Mouse (Mus musculus) testis, postnatal 14 days (tissue): ENCODE measurements around the gene Gm6793.

Experiments
- DNase-seq: peaks from one replicate; pipeline ENCODE4 v3.0.0; 2021; ENCODE audit warnings: low spot score

The Gm6793 gene

DNA sequence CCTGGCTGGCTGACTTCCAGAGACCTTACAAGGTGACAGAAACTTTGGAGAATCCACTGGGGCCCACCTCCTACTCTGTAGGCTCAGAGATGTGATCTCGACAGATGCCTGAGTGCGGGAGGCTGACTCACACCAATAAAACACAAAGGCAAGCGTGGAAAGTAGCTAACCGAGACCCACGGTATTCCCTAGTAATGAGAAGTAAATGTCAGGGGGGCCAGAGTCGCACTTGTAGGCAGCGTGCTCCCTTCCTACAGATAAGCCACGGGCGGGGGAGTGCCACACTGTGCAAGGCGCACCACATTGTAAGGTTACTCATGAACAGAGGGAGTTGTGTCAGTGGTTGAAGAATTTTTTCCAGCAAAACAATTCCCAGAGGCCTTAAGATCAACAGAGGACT, 30.3 kb downstream of the Gm6793 start:
- peak; percentile 66 for DNase-seq

DNA sequence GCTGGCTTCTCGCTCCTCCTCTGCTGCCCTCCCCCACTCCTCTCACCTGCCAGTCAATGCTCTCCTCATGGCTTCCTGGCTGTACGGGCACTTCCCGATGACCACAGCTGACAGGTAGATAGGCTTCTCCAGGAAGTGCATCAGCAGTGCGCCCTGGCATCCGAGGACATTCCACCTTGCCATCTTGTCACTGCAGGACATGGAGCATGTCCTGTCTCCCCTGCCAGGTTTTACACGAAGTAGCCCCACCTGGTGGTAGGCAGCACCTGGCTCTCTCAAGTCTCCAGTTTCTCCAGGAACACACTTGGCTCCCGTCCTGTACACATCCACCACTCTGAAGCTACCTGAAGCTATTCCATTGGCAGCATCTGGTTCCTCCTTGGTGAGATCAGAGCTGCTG, 32.7 kb downstream of the Gm6793 start:
- DNase-seq: no peak

DNA sequence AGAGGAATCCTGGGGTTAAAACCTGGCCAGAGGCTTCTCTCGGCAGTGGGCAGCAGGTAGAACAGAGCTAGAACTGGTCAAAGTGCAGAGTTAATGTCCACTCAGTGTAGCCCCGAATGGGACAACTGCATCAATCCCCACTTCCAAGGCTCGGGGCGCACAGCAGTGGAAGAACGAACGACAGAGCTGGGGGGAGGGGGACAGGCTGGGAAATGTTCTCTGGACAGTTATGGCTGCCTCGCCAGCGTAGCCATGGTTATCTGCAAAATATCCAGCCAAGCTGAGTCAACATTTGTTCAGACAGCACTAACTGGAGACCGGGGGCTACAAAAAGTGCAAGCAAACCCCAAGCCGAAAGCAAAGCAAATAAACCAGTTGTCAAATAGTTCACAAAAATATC, 36.7 kb downstream of the Gm6793 start:
- no peak for DNase-seq

DNA sequence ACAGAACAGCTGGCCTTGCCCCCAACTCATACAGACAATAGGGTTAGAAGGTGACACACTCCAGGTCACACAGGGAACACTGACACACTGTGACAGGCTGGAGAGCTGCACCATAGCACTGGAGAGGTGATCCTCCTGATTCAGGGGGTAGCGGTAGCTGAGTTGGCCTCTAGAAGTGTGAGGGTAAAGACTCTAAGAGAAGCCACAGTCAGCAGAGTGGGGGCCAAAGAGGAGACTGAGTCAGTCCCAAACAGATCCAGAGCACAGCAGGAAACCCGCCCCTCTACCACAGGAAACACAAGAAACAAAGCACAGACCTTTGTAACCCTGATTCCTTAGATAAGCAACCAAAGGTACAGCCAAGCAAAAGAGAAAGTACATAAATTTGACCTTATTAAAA, 38.5 kb downstream of the Gm6793 start:
- DNase-seq: no peak

DNA sequence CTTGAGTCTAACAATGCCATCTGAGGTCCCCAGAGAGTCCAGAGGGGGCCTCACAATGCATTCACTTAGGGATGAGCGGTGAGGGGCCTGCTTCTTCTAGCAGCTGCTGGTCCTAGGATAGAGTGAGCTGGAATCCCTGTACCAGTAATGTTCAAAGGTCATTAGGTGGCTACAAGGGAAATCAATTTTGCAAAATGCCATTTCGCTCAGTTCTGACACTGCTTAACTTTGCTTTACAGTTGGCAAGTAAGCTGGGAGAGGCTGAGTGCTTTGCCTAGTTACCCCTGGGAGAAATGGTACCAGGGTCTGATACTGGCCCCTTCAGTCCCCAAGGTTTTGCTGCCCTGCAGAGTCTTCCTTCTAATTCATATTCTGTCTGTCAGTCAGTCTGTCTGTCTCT, 39.1 kb downstream of the Gm6793 start:
- DNase-seq: no peak

DNA sequence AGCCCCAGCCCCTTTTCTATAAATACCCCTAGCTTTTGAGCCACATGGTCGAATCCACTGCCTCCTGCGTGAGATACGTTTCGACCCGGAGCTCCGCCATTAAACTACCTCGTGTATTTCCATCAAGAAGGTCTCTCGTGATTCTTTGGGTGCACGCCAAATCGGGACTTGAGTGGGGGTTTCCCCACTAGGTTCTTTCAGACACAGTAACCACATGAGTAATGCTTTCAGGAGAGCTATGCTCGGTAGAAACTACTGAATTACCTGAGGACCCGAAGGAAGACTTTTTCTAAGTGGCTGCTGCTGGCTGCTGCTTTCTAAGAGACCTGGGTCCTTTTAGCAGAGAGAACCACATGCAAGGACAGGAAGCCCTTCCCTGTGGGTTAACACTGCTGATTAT, 40.7 kb downstream of the Gm6793 start:
- DNase-seq: no peak

DNA sequence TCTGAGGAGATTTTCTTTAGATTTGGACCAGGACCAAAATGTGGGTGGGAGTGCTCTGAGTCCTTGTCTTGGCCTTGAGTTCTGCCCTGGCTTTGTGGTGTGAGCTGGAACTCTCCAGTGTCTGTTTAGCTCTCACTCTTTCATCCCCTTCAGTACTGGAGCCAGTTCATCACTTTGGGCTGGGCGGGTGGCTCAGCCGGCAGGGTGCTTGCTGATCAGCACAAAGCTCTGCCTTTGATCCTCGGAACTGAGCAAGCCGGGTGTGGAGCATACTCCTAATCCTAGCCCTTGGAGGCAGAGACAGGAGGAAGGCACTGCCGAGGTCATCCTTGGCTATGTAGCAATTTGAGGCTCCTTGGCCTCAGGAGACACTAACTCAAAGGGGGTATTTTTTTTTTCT, 45.8 kb downstream of the Gm6793 start:
- DNase-seq: peak; percentile 47

DNA sequence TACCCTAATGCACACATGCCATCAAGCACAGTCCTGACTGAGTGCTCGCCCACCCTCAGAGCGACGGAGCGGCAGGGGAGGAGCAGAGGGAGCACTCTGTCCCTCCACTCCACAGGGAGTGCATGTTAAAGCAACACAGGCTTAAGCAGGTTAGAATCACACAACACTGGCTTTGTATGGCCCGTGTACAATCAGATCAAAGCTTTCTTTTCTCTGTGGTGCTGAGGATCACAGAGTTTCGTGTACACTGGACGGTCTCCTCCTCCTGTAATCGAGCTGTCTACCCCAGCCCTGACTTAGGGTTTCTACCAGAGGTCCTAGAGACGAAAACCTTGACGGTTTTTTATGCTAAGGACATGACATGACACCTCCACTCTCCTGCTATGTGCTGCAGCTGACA, 46.3 kb downstream of the Gm6793 start:
- no peak for DNase-seq

DNA sequence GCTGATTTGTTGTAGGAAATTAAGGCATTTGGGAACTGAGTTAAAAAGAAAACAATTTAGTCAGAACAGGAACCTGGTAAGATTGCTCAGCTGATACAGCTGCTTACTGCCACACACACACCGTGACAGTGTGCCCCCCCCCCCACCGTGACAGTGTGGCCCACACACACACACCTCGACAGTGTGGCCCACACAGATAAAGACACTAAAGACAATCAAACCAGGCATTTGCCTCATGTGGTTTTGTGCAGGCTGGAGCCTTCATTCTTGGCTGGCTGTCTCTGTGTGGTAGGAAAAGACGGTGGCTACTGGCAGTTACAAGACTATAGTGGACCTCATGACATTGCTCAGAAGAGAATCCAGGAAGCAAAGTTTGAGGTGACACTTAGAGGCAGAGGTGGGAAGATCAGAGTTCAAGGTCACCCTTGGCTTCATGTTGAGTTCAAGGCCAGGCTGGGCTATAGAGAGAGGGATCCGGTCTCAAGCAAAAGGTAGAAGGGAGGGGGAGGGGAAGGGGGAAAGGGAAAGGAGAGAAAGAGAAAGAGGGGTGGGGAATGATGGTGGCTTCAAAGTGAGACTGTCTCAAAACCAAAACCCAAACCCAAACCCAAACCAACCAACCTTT, 47.5 kb downstream of the Gm6793 start:
- no peak for DNase-seq

DNA sequence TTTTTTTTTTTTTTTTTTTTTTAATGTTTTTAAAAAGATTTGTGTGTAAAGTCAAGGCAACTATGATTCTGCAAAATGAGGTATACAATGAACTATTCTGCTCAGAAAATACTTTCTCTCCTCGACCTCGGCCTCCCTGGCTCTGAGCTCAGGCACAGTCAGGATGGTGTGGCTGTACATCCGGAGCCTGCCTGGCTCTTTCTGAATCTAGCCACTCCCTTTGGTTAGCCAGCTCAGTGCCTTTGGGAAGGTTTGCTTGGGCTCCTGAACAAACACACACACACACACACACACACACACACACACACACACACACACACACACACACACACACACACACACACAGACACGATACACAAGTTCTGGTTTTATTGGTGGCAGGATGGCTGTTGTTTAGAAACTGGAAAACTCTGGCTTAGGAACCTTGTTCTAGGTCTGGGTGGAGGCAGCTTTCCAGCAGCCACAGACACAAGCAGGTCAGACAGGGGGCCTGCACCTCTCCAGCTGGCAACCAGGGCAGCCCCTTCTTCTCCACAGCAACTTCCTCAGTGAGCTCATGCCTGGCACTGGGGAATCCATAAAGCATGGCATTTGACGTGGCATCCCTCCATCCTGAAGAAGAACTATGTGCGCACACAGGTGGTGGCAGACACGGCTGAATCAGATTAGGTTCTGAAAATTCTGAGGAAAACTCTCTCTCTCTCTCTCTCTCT, 49.8 kb downstream of the Gm6793 start:
- DNase-seq: no peak

DNA sequence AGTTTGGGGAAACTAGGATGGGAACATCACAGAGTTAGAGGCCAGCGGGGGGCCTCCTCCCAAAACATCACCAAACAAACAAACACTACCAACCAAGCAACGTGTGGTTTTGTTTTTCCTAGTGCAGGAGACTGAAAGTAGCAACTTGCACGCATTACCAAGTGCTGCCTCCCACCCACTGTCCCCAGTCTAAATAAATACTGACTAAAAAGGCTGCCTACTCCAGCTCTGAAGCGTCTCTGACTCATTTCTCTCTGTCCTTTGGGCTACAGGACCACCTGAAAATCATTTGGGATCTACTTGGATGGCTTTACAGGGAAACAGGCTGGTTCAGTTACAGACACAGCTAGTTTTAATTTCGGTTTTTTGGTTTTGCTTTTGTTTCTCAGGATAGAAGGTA, 50.5 kb downstream of the Gm6793 start:
- no peak for DNase-seq

DNA sequence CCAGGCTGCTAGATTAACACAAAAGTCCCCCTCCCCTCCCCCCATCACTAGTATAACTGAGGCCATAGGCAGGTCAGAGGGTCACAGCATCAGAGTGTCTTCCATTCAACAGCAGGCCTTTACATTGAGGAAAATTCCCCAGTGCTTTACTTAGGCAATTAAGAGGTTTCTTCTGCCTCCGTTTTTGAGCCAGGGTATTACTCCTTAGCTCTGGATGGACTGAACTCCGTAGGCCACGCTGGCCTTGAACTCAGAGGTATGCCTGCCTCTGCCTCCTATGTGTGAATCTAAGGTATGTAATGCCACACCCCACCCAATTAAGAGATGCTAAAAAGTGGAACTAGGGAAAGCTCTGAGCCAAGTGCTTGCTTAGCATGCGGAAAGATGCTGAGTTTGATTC, 51.3 kb downstream of the Gm6793 start:
- no peak for DNase-seq
